Mouse (Mus musculus) thymus, postnatal 14 days (tissue): ENCODE data around the gene Npw.

ENCODE experiments used
- DNase-seq: peaks from one replicate; pipeline ENCODE4 v3.0.0; 2021

Gene Npw

GRCm38 (mm10) chr17:24639571-24639988 lies 18.7 kb downstream of the Npw start:
- DNase-seq: no peak

DNA sequence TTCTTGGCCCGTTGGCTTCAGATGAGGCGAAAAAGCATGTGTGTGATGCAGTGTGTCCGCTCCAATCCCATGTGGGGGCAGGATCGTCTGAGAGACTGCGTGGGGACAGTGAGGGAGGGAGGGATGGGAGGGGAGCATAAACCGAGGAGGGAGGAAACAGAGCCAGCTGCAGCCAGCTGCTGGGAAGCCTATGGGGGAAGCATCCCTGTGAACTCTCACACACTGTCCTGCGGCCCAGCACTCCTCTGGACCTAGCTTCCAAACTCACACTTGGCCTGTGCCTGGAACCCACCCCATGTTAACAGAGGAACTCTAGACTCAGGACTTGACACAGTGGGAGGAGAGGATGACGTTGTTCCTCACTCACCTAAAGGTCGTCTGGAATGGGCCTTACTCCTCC lies 19.4 kb downstream of the Npw start:
- DNase-seq: no peak

GRCm38 (mm10) chr17:24638214-24638613 lies 20.0 kb downstream of the Npw start:
- no peak for DNase-seq

- DNase-seq: no peak
These were observed 21.3 kb downstream of the Npw start for GRCm38 (mm10) chr17:24636781-24637481.

- DNase-seq: no peak
These were observed 22.6 kb downstream of the Npw start for GRCm38 (mm10) chr17:24635694-24636093.

DNA sequence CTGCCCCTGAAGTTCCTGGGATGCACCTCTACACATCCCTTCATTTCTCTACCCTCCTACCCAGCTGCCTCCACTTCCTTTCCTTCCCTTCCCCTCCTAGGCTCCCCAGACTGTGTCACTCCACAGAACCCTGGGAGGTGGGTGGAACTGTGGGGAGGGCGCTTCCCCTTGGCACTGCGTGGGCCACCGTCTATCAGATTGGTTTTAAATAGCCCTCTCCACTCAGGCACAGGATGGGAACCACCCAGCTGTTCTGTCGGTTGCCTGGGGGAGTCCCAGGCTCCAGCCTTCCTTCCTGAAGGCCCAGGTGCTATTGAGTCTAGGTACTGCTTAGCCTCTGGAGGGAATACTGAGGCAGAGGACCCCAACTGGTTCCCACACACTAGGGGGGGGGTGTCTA lies 23.2 kb downstream of the Npw start:
- no peak for DNase-seq

DNA sequence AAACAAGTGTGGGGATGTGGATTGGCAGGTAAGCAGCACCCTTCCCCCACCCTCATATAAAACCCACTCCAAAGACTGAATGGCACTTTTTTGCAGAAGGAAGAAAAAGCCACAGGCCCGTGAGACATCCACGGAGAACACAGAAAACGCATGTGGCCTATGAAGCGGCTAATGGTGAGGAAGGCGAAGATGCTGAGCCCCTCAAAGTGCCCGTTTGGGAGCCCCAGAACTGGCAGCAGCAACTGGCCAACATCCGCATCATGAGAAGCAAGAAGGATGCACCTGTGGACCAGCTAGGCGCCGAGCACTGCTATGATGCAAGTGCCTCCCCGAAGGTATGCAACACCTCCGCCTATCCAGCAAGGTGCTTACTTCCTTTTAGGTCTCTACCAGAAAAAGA lies 24.4 kb downstream of the Npw start:
- DNase-seq: no peak

DNA sequence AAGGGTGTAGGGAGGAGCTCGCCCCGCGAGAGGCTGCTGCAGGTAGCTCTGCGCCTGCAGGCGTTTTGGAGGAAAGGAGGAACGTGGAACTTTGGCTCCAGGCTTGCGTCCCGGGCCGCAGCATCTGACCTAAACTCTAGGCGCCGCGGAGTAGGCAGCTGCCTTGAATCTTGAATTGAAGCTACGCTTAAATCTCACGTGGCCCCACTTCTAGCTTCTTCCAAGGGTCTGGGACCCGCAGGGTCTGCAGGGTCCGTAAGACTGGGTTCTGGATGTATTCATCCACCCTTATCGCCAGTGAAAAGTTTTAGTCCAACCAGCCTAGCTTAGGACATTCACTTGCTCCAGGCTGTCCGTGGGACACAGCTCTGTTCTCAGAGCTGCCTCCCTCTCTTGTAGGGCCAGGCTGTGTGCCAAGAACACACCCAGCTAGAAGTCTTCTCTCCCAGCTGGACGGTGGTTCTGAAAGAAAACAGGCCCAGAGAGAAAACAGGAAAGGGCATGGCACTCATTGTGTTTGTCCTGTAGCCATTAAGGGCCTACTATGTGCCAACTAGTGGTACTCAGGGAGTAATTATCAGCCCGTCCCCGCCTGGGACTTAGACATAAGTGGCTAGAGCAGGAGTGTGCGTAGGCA lies 25.3 kb downstream of the Npw start:
- DNase-seq: no peak

DNA sequence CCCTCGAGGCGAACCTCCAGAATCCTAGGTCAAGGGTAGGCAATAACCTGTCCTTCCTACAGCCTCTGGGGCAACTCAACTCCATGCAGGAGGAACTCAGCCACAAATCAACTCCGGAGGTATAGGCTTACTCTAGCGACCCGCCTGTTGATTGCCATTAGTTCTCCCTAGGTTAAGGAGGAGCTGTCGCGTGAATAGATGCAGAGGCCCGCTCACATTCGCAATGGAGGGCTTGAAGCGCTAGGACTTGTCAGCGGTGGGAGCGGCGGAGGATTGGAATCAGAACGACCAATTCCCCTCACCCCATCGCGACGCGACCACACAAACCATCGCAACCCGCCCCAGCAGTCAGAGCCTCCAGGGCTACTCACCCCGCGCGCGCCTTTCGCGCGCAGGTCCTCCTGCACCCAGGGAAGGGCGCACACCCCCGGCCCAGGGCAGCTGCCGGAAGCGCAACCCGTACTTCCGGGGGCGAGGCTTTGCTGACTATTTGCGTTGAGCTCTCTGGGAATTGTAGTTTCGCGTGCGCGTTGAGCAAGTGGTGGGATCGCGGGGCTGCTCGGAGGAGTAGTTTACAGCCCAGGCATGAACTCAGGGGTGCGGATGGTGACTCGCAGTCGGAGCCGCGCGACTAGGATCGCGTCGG lies 26.0 kb downstream of the Npw start, which contains the start of the genes Tsc2 and Nthl1:
Tsc2 (minus strand) TSS at position 464 of the 646 bp plus-strand sequence.
Nthl1 (plus strand) TSS at position 514 of the 646 bp plus-strand sequence.
- peak; percentile 93 for DNase-seq

DNA sequence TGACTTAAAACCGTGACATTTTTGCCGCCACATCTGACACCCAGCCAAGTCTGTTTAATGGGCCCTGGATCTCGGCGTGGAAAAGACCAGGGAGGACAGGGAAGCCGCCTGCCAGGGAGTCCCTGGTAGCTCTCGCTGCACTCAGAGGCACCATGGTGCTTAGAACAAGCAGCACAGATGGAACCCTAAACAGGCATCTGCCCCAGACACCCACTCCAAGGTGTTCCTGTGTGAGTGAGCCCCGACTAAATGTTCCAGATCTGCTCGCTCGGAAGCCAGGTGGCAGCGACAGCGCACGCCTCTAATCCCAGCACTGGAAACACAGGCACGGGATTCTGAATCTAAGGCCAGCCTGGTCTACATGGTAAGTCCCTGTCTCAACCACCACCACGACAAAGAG lies 28.2 kb downstream of the Npw start:
- no peak for DNase-seq

DNA sequence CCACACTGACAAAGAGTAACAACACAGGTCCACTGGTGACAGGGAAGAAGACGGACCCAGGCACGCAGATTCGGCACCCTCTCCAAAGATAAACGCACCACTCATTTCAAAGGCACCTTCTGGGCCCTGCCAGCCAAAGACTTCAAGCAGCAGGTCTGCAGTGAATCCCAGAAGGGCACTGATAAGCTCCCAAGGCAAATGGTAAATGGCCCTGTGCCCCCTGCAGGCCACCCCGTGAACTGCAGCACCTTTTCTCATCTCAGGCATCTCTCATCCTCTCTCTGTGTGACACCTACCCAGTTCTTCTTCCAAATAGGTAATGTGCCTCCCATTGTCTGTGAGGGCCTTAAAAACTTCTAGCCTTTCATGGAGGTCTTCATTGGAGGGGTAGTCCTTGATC lies 29.6 kb downstream of the Npw start:
- peak; percentile 75 for DNase-seq

DNA sequence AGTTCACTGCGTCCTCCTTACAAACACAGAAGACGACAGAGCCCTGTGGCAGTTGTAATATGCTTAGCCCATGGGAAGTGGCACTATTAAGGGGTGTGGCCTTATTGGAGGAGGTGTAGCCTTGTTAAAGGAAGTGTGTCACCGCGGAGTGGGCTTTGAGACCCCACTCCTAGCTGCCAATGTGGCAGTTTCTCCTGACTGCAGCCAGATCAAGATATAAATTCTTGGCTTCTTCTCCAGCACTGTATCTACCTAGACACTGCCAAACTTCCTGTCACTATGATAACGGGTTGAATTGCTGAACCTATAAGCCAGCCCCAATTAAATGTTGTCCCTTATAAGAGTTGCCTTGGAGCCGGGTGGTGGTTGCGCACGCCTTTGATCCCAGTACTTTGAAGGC lies 32.8 kb downstream of the Npw start:
- no peak for DNase-seq

- DNase-seq: no peak
These were observed 40.6 kb downstream of the Npw start for GRCm38 (mm10) chr17:24617561-24618194.

- DNase-seq: no peak
These were observed 47.5 kb downstream of the Npw start for GRCm38 (mm10) chr17:24610711-24611110.

DNA sequence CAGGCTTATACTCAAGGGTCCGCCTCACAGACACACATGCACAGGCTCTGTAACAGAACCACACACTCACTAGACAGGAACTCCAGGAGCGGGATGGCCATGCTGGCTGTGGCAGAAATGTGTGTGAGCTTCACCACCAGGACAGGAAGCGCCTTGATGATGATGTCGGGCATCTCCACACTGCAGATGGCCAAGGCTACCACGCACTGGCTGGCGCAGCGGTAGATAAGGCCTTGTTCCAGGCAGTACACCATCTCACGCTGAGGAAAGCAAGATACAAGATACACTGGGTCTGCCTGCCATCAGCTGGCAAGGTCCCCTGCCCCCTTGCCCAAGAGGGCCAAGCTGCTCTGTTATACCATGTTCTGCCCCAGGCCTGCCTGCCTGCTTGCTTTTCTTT lies 49.4 kb downstream of the Npw start:
- DNase-seq: no peak

DNA sequence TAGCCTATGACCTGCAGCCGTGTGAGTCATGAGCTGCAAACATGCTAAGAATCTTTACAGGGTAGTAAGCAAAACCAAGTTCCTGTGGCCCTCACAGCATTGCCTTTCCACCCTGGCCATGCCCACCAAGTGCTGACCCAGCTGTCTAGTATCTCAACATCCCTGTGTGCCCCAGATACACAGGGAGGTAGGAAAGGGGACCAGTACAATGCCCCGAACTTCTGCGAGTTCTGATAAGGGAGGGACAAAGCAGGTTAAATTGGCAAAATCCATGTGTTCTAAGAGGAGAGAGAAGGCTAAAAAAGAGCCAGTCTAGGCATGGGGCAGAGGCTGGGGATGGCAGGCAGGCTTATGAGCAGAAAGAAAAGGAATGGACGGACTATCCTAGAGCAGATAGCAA lies 49.9 kb downstream of the Npw start:
- DNase-seq: no peak
